ENCODE assay signal across 8 mouse cellular contexts in genomic region chr13:91370441-91370840, GRCm38 (mm10).
DNase-seq lines count a peak whose midpoint lies in the region; ATAC-seq and TF ChIP-seq lines count a peak whose summit lies in the region.

No protein-coding gene starts in this region.

- 3% methylated on average over 11 of the region's 11 CpGs for WGBS in heart, postnatal 0 days

- no peak for TF ChIP-seq RAD21 in CH12.LX (IDR thresholded peaks at IDR 0.05; ENCODE audit: low read depth, low read length)

- peak overlapping the region; percentile 91 for H3K4me2 ChIP-seq in CH12.LX (ENCODE audit: insufficient read depth, low read depth, poor library complexity, severe bottlenecking)
- H3K4me2 ChIP-seq in heart, postnatal 0 days (ENCODE audit: low read depth, low read length), result peak overlapping the region; percentile 79

- peak; percentile 53 for ATAC-seq in common myeloid progenitor, adult 5-6 weeks (replicated peaks; ENCODE audit: low read depth, poor library complexity, severe bottlenecking)
- ATAC-seq in heart, postnatal 0 days (ENCODE audit: insufficient read depth, low read depth), result peak; percentile 28; the same call in 1 of the 2 replicates
- ATAC-seq in megakaryocyte-erythroid progenitor cell, adult 5-6 weeks (replicated peaks; ENCODE audit: low FRiP score, low TSS enrichment, poor library complexity, severe bottlenecking), result peak; percentile 60

- no peaks in the 10 kb centered on the region for H3K27me3 ChIP-seq in CH12.LX (replicated peaks)
- H3K27me3 ChIP-seq in heart, postnatal 0 days (ENCODE audit: control insufficient read depth, insufficient read depth, low read length), result no peaks in the 10 kb centered on the region
- H3K27me3 ChIP-seq in splenic B cell, adult 2 months (ENCODE audit: control insufficient read depth, insufficient read depth, low read length, poor library complexity, severe bottlenecking), result no peaks in the 10 kb centered on the region

- no peaks in the 10 kb centered on the region for H3K79me2 ChIP-seq in CH12.LX (replicated peaks; ENCODE audit: control insufficient read depth, extremely low read depth, insufficient read depth, poor library complexity, severe bottlenecking)

- TF ChIP-seq POLR2A in CH12.LX (IDR thresholded peaks at IDR 0.05; ENCODE audit: low read depth, low read length), result no peak

- no peaks in the 10 kb centered on the region for H3K36me3 ChIP-seq in CH12.LX (replicated peaks in 1 of 2; ENCODE audit: control insufficient read depth in 1 of 2, insufficient read depth in 1 of 2, low read length in 1 of 2)
- no peaks in the 10 kb centered on the region for H3K36me3 ChIP-seq in heart, postnatal 0 days (replicated peaks; ENCODE audit: control insufficient read depth, insufficient read depth, low read length)
- H3K36me3 ChIP-seq in splenic B cell, adult 2 months (ENCODE audit: control insufficient read depth, insufficient read depth, low read length, poor library complexity, severe bottlenecking), result no peaks in the 10 kb centered on the region

- dilution Hi-C loops in CH12.LX (cut with MboI; ENCODE audit: extremely low pct_ligation_motif_present, extremely low pct_unique_long_range_greater_than_20kb, low sequenced_read_pairs), result no loop called here

- H3K4me3 ChIP-seq in CH12.LX (replicated peaks in 1 of 3; ENCODE audit: low read depth in 2 of 3, low read length in 2 of 3, poor library complexity in 1 of 3), result peak overlapping the region; percentile 31 to 54 (median 53)
- H3K4me3 ChIP-seq in heart, postnatal 0 days (ENCODE audit: low read depth, low read length), result peak overlapping the region; percentile 50

- in situ Hi-C loops in CH12.LX (cut with MboI; ENCODE audit: low pct_ligation_motif_present, low pct_unique_long_range_greater_than_20kb, low sequenced_read_pairs), result loop anchor here (10.0 kb wide), 1 partner anchor 146 kb away; the partner anchor contains the start of gene Atg10

- peaks cover 6 to 21% of the 10 kb centered on the region in 2 experiments for H3K4me1 ChIP-seq in CH12.LX (ENCODE audit: control insufficient read depth in 1 of 2, insufficient read depth in 2 of 2)
- peaks cover 27% of the 10 kb centered on the region for H3K4me1 ChIP-seq in heart, postnatal 0 days (ENCODE audit: control insufficient read depth, insufficient read depth)

- H3K9ac ChIP-seq in CH12.LX (ENCODE audit: insufficient read depth, low read depth), result peak overlapping the region; percentile 86
- peak overlapping the region; percentile 70 for H3K9ac ChIP-seq in heart, postnatal 0 days (replicated peaks; ENCODE audit: low read depth, low read length)

- no peak for TF ChIP-seq EP300 in CH12.LX (IDR thresholded peaks at IDR 0.05; ENCODE audit: low read length)
- TF ChIP-seq EP300 in heart, postnatal 0 days (IDR thresholded peaks at IDR 0.05; ENCODE audit: low read depth), result no peak

- TF ChIP-seq CTCF in CH12.LX (conservative IDR thresholded peaks at IDR 0.05 in 1 of 2, IDR thresholded peaks at IDR 0.05 in 1 of 2; ENCODE audit: low read depth in 2 of 2, low read length in 2 of 2), result no peak
- no peak for TF ChIP-seq CTCF in heart, postnatal 0 days (IDR thresholded peaks at IDR 0.05; ENCODE audit: low read depth)

- DNase-seq in adrenal gland, adult (ENCODE audit: inconsistent age in 2 of 2, low spot score in 1 of 2), result peak; percentile 45 to 76
- DNase-seq in adrenal gland, postnatal 4 days (ENCODE audit: low spot score in 2 of 2), result no peak
- peak; percentile 10 for DNase-seq in CH12.LX (ENCODE audit: extremely low read depth)
- peak; percentile 41 for DNase-seq in heart, postnatal 0 days (ENCODE audit: low spot score)
- DNase-seq in kidney, postnatal 25 days, result peak; percentile 54 to 71
- DNase-seq in splenic B cell, adult 2 months (ENCODE audit: low read depth, low spot score), result peak; percentile 48

- H3K27ac ChIP-seq in CH12.LX (ENCODE audit: insufficient read depth, low read depth), result no peak overlapping the region
- peak overlapping the region; percentile 99 for H3K27ac ChIP-seq in heart, postnatal 0 days (ENCODE audit: low read depth)

- no peaks in the 10 kb centered on the region for H3K9me3 ChIP-seq in CH12.LX (replicated peaks; ENCODE audit: low read length)
- no peaks in the 10 kb centered on the region for H3K9me3 ChIP-seq in heart, postnatal 0 days (replicated peaks; ENCODE audit: control insufficient read depth, low read length)

TF ChIP-seq in CH12.LX, 34 proteins besides CTCF, POLR2A, EP300 and RAD21:
- TF ChIP-seq USF1 (IDR thresholded peaks at IDR 0.05; ENCODE audit: low read depth, low read length) (no peak), MAZ (IDR thresholded peaks at IDR 0.05; ENCODE audit: low read depth, low read length) (no peak), BHLHE40 (IDR thresholded peaks at IDR 0.05; ENCODE audit: low read depth, low read length) (no peak)

Comparison
In these comparisons a context has a peak if more than half of its experiments do, and no peak if none do; other contexts are left out.
1. DNase-seq: peak in adrenal gland, adult (2 of 2), CH12.LX (single experiment), heart, postnatal 0 days (single experiment), kidney, postnatal 25 days (2 of 2) and splenic B cell, adult 2 months (single experiment); none in adrenal gland, postnatal 4 days (0 of 2).
2. Peak in every context shown above with its lines, with median percentiles within 50 percentile points of each other: ATAC-seq.